Mouse (Mus musculus) CH12.LX (cell line): ENCODE measurements around the gene Ccdc86. TPM values are rescaled to one million over a fixed set of nuclear protein-coding genes. Genes with fewer than 3 reads are reported as not detected.

Source experiments
- DNase-seq: peaks from one replicate; pipeline ENCODE4 v3.0.0-alpha.2; 2013; ENCODE audit errors: extremely low read depth
- H3K27ac ChIP-seq: 2 replicates; pipeline ENCODE4 v1.5.1; 2012; ENCODE audit warnings: low read depth, mild to moderate bottlenecking, control low read depth, moderate library complexity; ENCODE audit not compliant: insufficient read depth
- H3K27me3 ChIP-seq: replicated peaks from 2 replicates; pipeline ENCODE3; 2012; ENCODE audit warnings: inconsistent platforms
- H3K36me3 ChIP-seq, 2 experiments: replicated peaks in 1 of 2; 2 replicates each; pipeline versions ENCODE3 to v1.6.1; 2012; ENCODE audit warnings: inconsistent platforms in 1 of 2, low read length in 1 of 2, mild to moderate bottlenecking in 1 of 2, mixed read lengths in 1 of 2, moderate library complexity in 1 of 2; ENCODE audit not compliant: control insufficient read depth in 1 of 2, insufficient read depth in 1 of 2
- H3K4me1 ChIP-seq, 2 experiments: 2 replicates each; pipeline ENCODE4 v1.6.1; 2012; ENCODE audit warnings: inconsistent platforms in 1 of 2, moderate library complexity in 1 of 2; ENCODE audit not compliant: insufficient read depth in 2 of 2, control insufficient read depth in 1 of 2
- H3K4me2 ChIP-seq: 2 replicates; pipeline ENCODE4 v1.6.1; 2012; ENCODE audit warnings: low read depth, mild to moderate bottlenecking, control low read depth; ENCODE audit not compliant: poor library complexity, insufficient read depth, severe bottlenecking
- H3K4me3 ChIP-seq, 3 experiments: fragments of 150-350 bp in 1 of 3; sonication (generic) in 1 of 3; replicated peaks in 1 of 3; 2 replicates each; pipeline versions ENCODE3 to v1.5.1; 2011 to 2012; ENCODE audit warnings: low read depth in 2 of 3, low read length in 2 of 3, mild to moderate bottlenecking in 2 of 3, moderate library complexity in 2 of 3, control low read depth in 1 of 3, improper control_type of control experiment in 1 of 3, inconsistent platforms in 1 of 3, mixed read lengths in 1 of 3; ENCODE audit not compliant: poor library complexity in 1 of 3
- H3K79me2 ChIP-seq: replicated peaks from 2 replicates; pipeline ENCODE4 v1.6.1; 2012; ENCODE audit warnings: mild to moderate bottlenecking, moderate library complexity; ENCODE audit not compliant: control insufficient read depth, poor library complexity, insufficient read depth, severe bottlenecking; ENCODE audit errors: extremely low read depth
- H3K9ac ChIP-seq: 2 replicates; pipeline ENCODE4 v1.6.1; 2012; ENCODE audit warnings: low read depth, mild to moderate bottlenecking, control low read depth, moderate library complexity; ENCODE audit not compliant: insufficient read depth
- H3K9me3 ChIP-seq: replicated peaks from 2 replicates; pipeline ENCODE3; 2012; ENCODE audit warnings: low read length, inconsistent platforms, mixed read lengths
- CHD1 ChIP-seq: IDR thresholded peaks from 2 replicates; pipeline ENCODE4 v1.6.1; 2012; ENCODE audit warnings: low read depth, low read length, improper control_type of control experiment, inconsistent platforms
- CHD2 ChIP-seq: IDR thresholded peaks from 2 replicates; pipeline ENCODE4 v1.6.1; 2011; ENCODE audit warnings: low read length, improper control_type of control experiment
- E2F4 ChIP-seq: IDR thresholded peaks from 2 replicates; pipeline ENCODE4 v1.6.1; 2011; ENCODE audit warnings: low read depth, low read length, improper control_type of control experiment; ENCODE audit not compliant: insufficient replicate concordance
- ELF1 ChIP-seq: IDR thresholded peaks from 2 replicates; pipeline ENCODE4 v1.6.1; 2014; ENCODE audit warnings: low read depth, mild to moderate bottlenecking, inconsistent platforms, low read length, improper control_type of control experiment
- GABPA ChIP-seq: IDR thresholded peaks from 2 replicates; pipeline ENCODE4 v1.6.1; 2012; ENCODE audit warnings: low read depth, low read length, improper control_type of control experiment, inconsistent platforms; ENCODE audit not compliant: insufficient replicate concordance
- KAT2A ChIP-seq: IDR thresholded peaks from 2 replicates; pipeline ENCODE4 v1.6.1; 2012; ENCODE audit warnings: low read length, improper control_type of control experiment, inconsistent platforms; ENCODE audit not compliant: insufficient replicate concordance
- MAFK ChIP-seq: IDR thresholded peaks from 2 replicates; pipeline ENCODE4 v1.6.1; 2011; ENCODE audit warnings: low read length, improper control_type of control experiment; ENCODE audit not compliant: insufficient replicate concordance
- MAX ChIP-seq: IDR thresholded peaks from 2 replicates; pipeline ENCODE4 v1.6.1; 2011; ENCODE audit warnings: low read length, improper control_type of control experiment
- MAZ ChIP-seq: IDR thresholded peaks from 2 replicates; pipeline ENCODE4 v1.6.1; 2012; ENCODE audit warnings: low read depth, mild to moderate bottlenecking, inconsistent platforms, low read length, improper control_type of control experiment, moderate library complexity
- MEF2A ChIP-seq: IDR thresholded peaks from 2 replicates; pipeline ENCODE4 v1.6.1; 2014; ENCODE audit warnings: low read depth, mild to moderate bottlenecking, inconsistent platforms, low read length, improper control_type of control experiment, borderline replicate concordance
- MYC ChIP-seq: IDR thresholded peaks from 2 replicates; pipeline ENCODE4 v1.6.1; 2011; ENCODE audit warnings: low read depth, mild to moderate bottlenecking, improper control_type of control experiment, low read length
- NELFE ChIP-seq: IDR thresholded peaks from 2 replicates; pipeline ENCODE4 v1.6.1; 2011; ENCODE audit warnings: low read depth, low read length, improper control_type of control experiment
- PAX5 ChIP-seq: IDR thresholded peaks from 2 replicates; pipeline ENCODE4 v1.6.1; 2012; ENCODE audit warnings: low read length, inconsistent platforms, mixed read lengths
- POLR2AphosphoS2 ChIP-seq: IDR thresholded peaks from 2 replicates; pipeline ENCODE4 v1.6.1; 2011; ENCODE audit warnings: low read depth, low read length, improper control_type of control experiment
- RCOR1 ChIP-seq: conservative IDR thresholded peaks from 2 replicates; pipeline ENCODE4 v1.6.1; 2012; ENCODE audit warnings: low read depth, mild to moderate bottlenecking, inconsistent platforms, low read length, improper control_type of control experiment
- SIN3A ChIP-seq: IDR thresholded peaks from 2 replicates; pipeline ENCODE4 v1.6.1; 2012; ENCODE audit warnings: low read length, improper control_type of control experiment, inconsistent platforms
- SMC3 ChIP-seq: IDR thresholded peaks from 2 replicates; pipeline ENCODE4 v1.6.1; 2011; ENCODE audit warnings: low read depth, low read length, improper control_type of control experiment
- UBTF ChIP-seq: IDR thresholded peaks from 2 replicates; pipeline ENCODE4 v1.6.1; 2012; ENCODE audit warnings: low read depth, mild to moderate bottlenecking, inconsistent platforms, low read length, improper control_type of control experiment, moderate library complexity
- ZKSCAN1 ChIP-seq: IDR thresholded peaks from 2 replicates; pipeline ENCODE4 v1.6.1; 2012; ENCODE audit warnings: low read depth, inconsistent platforms, low read length, improper control_type of control experiment, borderline replicate concordance
- ZNF384 ChIP-seq: IDR thresholded peaks from 2 replicates; pipeline ENCODE4 v1.6.1; 2012; ENCODE audit warnings: low read depth, low read length, improper control_type of control experiment, inconsistent platforms
- dilution Hi-C: fragments of 300-500 bp; cut with MboI; formaldehyde crosslinking; loops from 2 replicates; pipeline ENCODE4 v1.14.3; 2020; ENCODE audit warnings: low sequenced_read_pairs; ENCODE audit not compliant: extremely low pct_unique_long_range_greater_than_20kb, extremely low pct_ligation_motif_present
- in situ Hi-C: fragments of 300-500 bp; cut with MboI; formaldehyde crosslinking; loops from 3 replicates; pipeline ENCODE4 v1.14.3; 2019; ENCODE audit warnings: low sequenced_read_pairs, low pct_ligation_motif_present, low pct_unique_long_range_greater_than_20kb, mixed read lengths
- polyA plus RNA-seq: library from polyadenylated mRNA; unstranded; fragments of >175 nt; gene quantifications from 2 replicates; pipeline ENCODE4 v1.2.1, GENCODE M21; 2012; ENCODE audit warnings: low read depth; ENCODE audit not compliant: insufficient read length
- total RNA-seq, 2 experiments: library from RNA; depleted of rRNA; stranded (reverse); fragments of 300-350 nt in 1 of 2; fragments of >200 nt in 1 of 2; gene quantifications; 2 replicates each; pipeline ENCODE4 v1.2.3; 2012 to 2014

The Ccdc86 gene
- total and polyA plus RNA-seq, 3 experiments, result 9.5 to 44.8 (median 10.8) TPM

GRCm38 (mm10) chr19:10948416-10948815 lies 650 bp downstream of the Ccdc86 start:
- Histone ChIP-seq H3K4me1 (peaks cover 21 to 47% of the 10 kb centered on the region in 2 experiments), H3K79me2 (peaks cover 31% of the 10 kb centered on the region), H3K27me3 (peaks cover 19% of the 10 kb centered on the region), H3K9ac (peak overlapping the region; percentile 54), H3K4me3 (peak overlapping the region; percentile 76 to 91 (median 85)), H3K9me3 (no peaks in the 10 kb centered on the region), H3K27ac (no peak overlapping the region), H3K36me3 (peaks cover 19 to 38% of the 10 kb centered on the region in 2 experiments), H3K4me2 (peak overlapping the region; percentile 95)
- TF ChIP-seq MEF2A, result no peak
- TF ChIP-seq ZKSCAN1, result no peak
- TF ChIP-seq GABPA, result no peak
- no peak for TF ChIP-seq CHD2
- TF ChIP-seq ZNF384, result no peak
- TF ChIP-seq RCOR1, result no peak
- TF ChIP-seq UBTF, result no peak
- no peak for TF ChIP-seq NELFE
- no peak for TF ChIP-seq POLR2AphosphoS2
- TF ChIP-seq ELF1, result no peak
- no peak for TF ChIP-seq MAFK
- TF ChIP-seq SIN3A, result no peak
- TF ChIP-seq KAT2A, result no peak
- no peak for TF ChIP-seq PAX5
- TF ChIP-seq MYC, result no peak
- TF ChIP-seq E2F4, result no peak
- TF ChIP-seq CHD1, result no peak
- TF ChIP-seq MAZ, result no peak
- TF ChIP-seq SMC3, result no peak
- no peak for TF ChIP-seq MAX
- dilution Hi-C loops (no loop called here), in situ Hi-C loops (no loop called here)
- no peak for DNase-seq

- Histone ChIP-seq H3K36me3 (peaks cover 30 to 50% of the 10 kb centered on the region in 2 experiments), H3K4me2 (peak overlapping the region; percentile 95), H3K9ac (peak overlapping the region; percentile 54), H3K27ac (no peak overlapping the region), H3K79me2 (peaks cover 31% of the 10 kb centered on the region), H3K4me1 (peaks cover 21 to 50% of the 10 kb centered on the region in 2 experiments), H3K4me3 (peak overlapping the region; percentile 76 to 91 (median 85)), H3K9me3 (no peaks in the 10 kb centered on the region), H3K27me3 (peaks cover 15% of the 10 kb centered on the region)
- dilution Hi-C loops (no loop called here), in situ Hi-C loops (no loop called here)
- DNase-seq, result no peak
- no peak for TF ChIP-seq SMC3
- TF ChIP-seq CHD2, result no peak
- no peak for TF ChIP-seq KAT2A
Measured at GRCm38 (mm10) chr19:10947219-10947618, 1.8 kb downstream of the Ccdc86 start.
